Mouse (Mus musculus): ENCODE measurements around the gene Rbm18. TPM values are rescaled to one million over a fixed set of nuclear protein-coding genes. Genes with fewer than 3 reads are reported as not detected.

The Rbm18 gene
- polyA plus RNA-seq, 1 experiment = 1.7 TPM

DNA sequence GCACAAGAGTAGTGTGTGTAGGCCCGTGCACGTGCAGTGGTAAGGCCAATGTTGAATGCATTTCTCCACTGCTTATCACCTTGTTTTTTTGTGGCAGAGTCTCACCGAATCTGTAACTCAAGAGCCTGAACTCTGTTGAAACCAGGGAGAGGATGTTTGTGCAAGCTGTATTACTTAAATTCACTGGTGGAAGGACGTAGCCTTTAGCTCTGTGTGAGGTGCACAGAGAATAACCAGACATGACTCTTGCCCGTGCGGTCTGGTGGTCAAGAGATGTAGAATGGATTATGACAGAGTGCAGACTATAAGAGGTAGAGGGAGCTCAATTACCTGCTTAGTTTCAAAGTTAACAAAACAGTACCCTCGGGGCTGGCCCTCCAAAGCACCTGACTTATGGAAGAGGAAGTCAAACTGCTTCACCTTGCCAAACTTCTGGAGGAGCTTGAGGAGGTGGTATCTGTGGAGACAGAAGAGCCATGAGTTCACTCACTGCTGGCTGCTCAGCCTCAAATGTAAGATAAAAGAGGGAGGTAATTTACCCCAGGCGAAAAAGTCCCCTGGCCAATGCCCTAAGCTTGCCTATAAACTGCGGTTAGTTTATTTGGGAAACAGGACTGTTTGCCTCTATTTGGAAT is 9.7 kb downstream of the Rbm18 start:
- no peaks in the 10 kb centered on the region for H3K27me3 ChIP-seq (ENCODE audit: control insufficient read depth)

DNA sequence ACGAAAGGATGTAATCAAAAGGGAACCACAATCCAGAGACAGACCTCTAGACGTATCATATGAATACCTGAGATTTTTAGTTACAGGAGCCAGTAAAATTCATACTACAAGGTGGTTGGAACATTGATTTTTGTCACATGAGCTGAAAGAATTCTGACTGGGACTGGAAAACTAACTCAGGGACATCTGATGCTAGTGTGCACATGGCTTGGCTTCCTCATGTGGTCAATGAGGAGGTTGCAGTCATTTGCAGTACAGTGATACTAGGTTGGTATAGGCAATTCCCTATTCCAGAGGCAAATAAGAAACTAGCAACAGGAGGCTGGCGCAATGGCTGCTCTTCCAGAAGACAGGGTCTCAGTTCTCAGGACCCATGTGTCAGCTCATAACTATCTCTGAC is 23.9 kb downstream of the Rbm18 start:
- peaks cover 23% of the 10 kb centered on the region for H3K36me3 ChIP-seq (ENCODE audit: control insufficient read depth)
- peaks cover 44% of the 10 kb centered on the region for H3K27me3 ChIP-seq (ENCODE audit: control insufficient read depth)
- no peaks in the 10 kb centered on the region for H3K9me3 ChIP-seq (ENCODE audit: control insufficient read depth, low read length)
- H3K4me3 ChIP-seq (replicated peaks) = no peak overlapping the region
- H3K4me1 ChIP-seq (ENCODE audit: control insufficient read depth) = no peaks in the 10 kb centered on the region
- TF ChIP-seq GATA1 (IDR thresholded peaks at IDR 0.05; ENCODE audit: low read length) = no peak
- no peak for TF ChIP-seq TAL1 (IDR thresholded peaks at IDR 0.05; ENCODE audit: low read length)

More for the DNA sequence above, 9.7 kb downstream of the Rbm18 start:
- no peak for TF ChIP-seq GATA1 (IDR thresholded peaks at IDR 0.05; ENCODE audit: low read length)
- no peak for TF ChIP-seq TAL1 (IDR thresholded peaks at IDR 0.05; ENCODE audit: low read length)
- Histone ChIP-seq H3K4me3 (replicated peaks) (no peak overlapping the region), H3K9me3 (ENCODE audit: control insufficient read depth, low read length) (no peaks in the 10 kb centered on the region), H3K4me1 (ENCODE audit: control insufficient read depth) (no peaks in the 10 kb centered on the region), H3K36me3 (ENCODE audit: control insufficient read depth) (peaks cover 88% of the 10 kb centered on the region)

DNA sequence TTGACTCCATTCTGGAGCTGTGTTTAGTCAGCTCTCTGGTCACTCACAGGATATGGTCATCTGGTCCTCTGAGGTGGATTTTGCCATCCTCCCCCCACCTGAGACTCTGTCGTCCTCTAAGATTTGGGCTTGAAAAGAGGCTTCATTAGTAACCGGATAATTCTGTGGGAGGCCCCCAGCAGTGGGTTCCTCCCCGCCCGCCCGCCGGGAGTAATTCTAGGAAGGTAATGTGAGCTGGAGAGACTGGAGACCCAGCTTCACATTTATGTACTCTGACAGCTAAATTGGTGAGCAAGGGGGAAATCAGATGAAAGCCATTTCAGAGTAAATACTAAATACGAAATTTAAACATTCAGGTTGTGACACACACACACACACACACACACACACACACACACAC is 28.0 kb downstream of the Rbm18 start:
- no peaks in the 10 kb centered on the region for H3K4me1 ChIP-seq (ENCODE audit: control insufficient read depth)
- peaks cover 84% of the 10 kb centered on the region for H3K27me3 ChIP-seq (ENCODE audit: control insufficient read depth)
- TF ChIP-seq TAL1 (IDR thresholded peaks at IDR 0.05; ENCODE audit: low read length) = no peak
- TF ChIP-seq GATA1 (IDR thresholded peaks at IDR 0.05; ENCODE audit: low read length) = no peak
- H3K36me3 ChIP-seq (ENCODE audit: control insufficient read depth) = no peaks in the 10 kb centered on the region
- peaks cover 2% of the 10 kb centered on the region; the same call in 1 of the 2 replicates for H3K9me3 ChIP-seq (ENCODE audit: control insufficient read depth, low read length)
- H3K4me3 ChIP-seq (replicated peaks) = no peak overlapping the region

DNA sequence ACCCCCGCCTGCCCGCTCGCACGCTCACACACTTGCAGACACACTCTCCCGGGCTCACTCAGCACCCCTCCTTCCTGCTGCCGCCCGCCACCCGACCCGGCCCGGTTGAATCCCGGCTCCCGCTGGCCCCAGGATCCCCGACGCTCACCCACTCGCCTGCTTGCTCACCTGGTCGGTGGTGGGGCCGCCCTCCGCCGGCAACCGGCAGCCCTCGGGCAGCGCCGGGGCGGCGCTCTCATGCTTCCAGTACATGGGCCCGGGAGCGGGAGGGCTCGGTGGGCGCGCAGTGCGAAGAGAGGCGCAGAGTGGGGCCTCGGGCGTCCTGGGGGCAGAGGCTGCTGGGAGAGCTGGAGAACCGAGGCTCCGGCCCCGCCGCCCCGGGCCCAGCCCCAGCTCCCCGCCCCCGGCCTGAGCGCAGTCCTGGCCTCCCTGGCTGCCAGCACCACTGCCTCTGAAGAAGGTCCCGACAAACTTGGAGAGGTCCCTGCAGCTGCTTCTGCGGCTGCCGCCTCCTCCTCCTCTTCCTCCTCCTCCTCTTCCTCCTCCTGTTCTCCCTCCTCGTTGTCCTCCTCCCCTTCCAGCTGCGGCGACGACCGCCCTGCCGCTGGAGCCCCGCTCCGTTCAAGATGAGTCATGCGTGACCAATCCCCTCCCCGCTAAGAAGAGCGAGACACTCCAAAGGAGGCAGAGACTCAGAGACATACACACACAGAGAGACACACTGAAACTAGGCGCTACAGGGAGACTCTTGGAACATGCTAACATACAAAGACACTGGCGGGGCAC is 31.4 kb downstream of the Rbm18 start, which contains the start of gene Lhx6:
TSS of gene Lhx6 (minus strand) at position 453 of the 786 bp plus-strand sequence.
- TF ChIP-seq GATA1 (IDR thresholded peaks at IDR 0.05; ENCODE audit: low read length) (no peak), TAL1 (IDR thresholded peaks at IDR 0.05; ENCODE audit: low read length) (no peak)
- Histone ChIP-seq H3K9me3 (ENCODE audit: control insufficient read depth, low read length) (peaks cover 7% of the 10 kb centered on the region; the same call in 1 of the 2 replicates), H3K36me3 (ENCODE audit: control insufficient read depth) (no peaks in the 10 kb centered on the region), H3K4me3 (replicated peaks) (no peak within 1 kb of the TSS), H3K4me1 (ENCODE audit: control insufficient read depth) (no peaks in the 10 kb centered on the region), H3K27me3 (ENCODE audit: control insufficient read depth) (peaks cover 99% of the 10 kb centered on the region)

DNA sequence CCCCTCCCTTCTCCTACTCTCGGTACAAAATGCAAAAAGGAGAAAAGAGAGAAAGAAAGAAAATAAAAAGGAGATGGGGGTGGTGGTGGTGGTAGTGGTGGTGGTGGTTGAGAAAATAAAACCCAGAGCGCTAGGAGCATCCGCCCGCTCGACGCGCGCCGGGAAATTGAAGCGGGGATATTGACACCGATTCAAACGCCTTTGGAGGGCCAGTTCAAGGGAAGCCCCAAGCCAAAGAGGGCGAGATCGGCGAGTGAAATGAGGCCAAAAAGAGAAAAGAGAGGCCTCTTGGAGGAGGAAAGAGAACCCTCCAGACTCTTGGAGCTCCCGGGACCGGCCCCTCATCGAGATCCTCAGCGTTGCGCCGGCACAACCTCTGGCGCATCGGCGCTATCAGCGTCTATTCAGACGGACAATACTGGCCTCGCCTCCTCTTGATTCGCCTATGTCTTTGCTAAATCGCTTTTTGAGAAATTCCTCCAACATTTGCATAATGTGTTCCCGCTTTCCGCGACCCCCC is 32.1 kb downstream of the Rbm18 start:
- Histone ChIP-seq H3K36me3 (ENCODE audit: control insufficient read depth) (no peaks in the 10 kb centered on the region), H3K4me1 (ENCODE audit: control insufficient read depth) (no peaks in the 10 kb centered on the region), H3K4me3 (replicated peaks) (no peak overlapping the region), H3K9me3 (ENCODE audit: control insufficient read depth, low read length) (peaks cover 7% of the 10 kb centered on the region; the same call in 1 of the 2 replicates), H3K27me3 (ENCODE audit: control insufficient read depth) (peaks cover 100% of the 10 kb centered on the region)
- TF ChIP-seq TAL1 (IDR thresholded peaks at IDR 0.05; ENCODE audit: low read length) (no peak), GATA1 (IDR thresholded peaks at IDR 0.05; ENCODE audit: low read length) (no peak)

DNA sequence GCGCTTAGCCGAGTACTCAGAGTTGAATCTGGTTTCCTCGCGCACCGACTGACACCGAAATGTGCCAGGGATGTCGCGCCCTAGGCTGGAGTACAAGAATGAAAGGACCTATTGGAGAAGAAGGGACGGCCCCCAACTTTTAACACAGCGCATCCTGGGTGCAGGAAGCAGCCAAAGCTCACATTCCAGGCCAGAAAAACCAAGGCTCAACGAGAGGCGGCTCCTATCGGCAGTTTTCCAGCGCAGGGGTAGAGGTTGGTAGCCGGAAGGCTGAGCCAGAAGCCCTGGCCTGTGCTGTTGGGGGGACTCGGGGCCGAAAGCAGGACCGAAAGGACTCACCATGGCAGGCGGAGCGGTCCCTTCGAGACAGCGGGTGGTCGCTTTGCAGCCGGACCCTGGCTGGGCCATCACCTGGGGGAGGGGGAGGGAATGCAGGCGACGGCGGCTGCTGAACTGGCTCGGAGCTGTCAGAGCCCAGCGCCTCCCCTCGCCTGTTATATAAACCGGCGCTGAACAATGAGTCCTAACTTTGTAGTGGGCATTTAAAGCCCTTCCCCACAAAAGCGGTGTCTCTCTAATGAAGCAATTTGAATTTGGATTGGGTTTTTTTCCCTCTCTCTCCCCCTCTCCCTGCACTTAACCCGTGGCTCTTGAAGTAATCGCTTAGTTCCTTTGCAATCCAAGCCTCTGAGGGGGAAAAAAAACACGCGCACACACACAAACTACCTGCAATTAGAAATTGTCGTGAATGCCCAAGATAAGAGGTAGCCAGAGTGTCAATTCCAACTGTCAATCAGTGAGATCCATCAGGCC is 32.8 kb downstream of the Rbm18 start:
- peaks cover 100% of the 10 kb centered on the region for H3K27me3 ChIP-seq (ENCODE audit: control insufficient read depth)
- no peak for TF ChIP-seq GATA1 (IDR thresholded peaks at IDR 0.05; ENCODE audit: low read length)
- TF ChIP-seq TAL1 (IDR thresholded peaks at IDR 0.05; ENCODE audit: low read length) = no peak
- H3K36me3 ChIP-seq (ENCODE audit: control insufficient read depth) = no peaks in the 10 kb centered on the region
- no peaks in the 10 kb centered on the region for H3K4me1 ChIP-seq (ENCODE audit: control insufficient read depth)
- peaks cover 7% of the 10 kb centered on the region; the same call in 1 of the 2 replicates for H3K9me3 ChIP-seq (ENCODE audit: control insufficient read depth, low read length)
- H3K4me3 ChIP-seq (replicated peaks) = no peak overlapping the region

DNA sequence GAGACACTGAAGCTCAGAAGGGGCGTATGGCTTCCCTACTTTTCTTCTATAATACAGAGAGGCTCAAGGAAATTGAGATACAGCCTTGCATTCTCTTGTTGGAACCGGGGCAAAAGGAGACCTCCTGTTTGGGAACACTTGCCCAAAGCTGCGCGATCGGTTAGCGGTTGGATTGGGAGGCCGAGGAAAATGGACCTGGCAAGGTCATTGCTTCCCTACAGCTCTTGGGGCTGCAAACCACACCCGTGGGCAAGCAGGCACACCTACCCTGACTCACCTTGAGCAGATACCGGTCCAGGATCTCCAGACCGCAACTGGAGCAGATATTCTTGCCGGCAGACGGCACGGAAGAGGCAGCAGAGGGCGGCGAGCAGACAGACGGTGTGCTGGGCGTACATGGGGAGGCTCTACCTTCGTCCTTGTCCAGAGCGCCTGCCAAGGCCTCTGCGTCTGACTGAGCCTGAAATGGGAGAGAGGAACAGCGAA is 33.5 kb downstream of the Rbm18 start:
- TF ChIP-seq GATA1 (IDR thresholded peaks at IDR 0.05; ENCODE audit: low read length) = no peak
- no peak for TF ChIP-seq TAL1 (IDR thresholded peaks at IDR 0.05; ENCODE audit: low read length)
- no peaks in the 10 kb centered on the region for H3K36me3 ChIP-seq (ENCODE audit: control insufficient read depth)
- H3K4me3 ChIP-seq (replicated peaks) = no peak overlapping the region
- peaks cover 7% of the 10 kb centered on the region; the same call in 1 of the 2 replicates for H3K9me3 ChIP-seq (ENCODE audit: control insufficient read depth, low read length)
- H3K27me3 ChIP-seq (ENCODE audit: control insufficient read depth) = peaks cover 100% of the 10 kb centered on the region
- no peaks in the 10 kb centered on the region for H3K4me1 ChIP-seq (ENCODE audit: control insufficient read depth)

DNA sequence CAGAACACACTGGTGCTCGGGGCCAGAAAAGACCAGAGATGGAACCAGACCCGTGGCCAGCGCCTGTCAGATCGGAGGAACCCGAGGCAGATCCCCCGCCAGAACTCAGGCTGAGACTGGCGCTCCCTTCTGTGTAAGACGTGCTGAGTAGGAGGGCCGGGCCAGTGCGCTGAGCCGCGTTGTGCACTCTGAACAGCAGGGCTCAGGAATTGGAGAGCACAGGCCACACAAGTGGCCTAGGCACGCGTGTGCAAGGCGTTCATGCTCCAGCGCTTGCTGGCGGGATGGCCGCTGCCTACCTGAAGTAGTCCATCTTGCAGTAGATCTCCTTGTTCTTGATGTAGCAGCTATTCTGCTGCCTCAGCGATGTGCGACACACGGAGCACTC is 34.0 kb downstream of the Rbm18 start:
- TF ChIP-seq GATA1 (IDR thresholded peaks at IDR 0.05; ENCODE audit: low read length) (no peak), TAL1 (IDR thresholded peaks at IDR 0.05; ENCODE audit: low read length) (no peak)
- Histone ChIP-seq H3K36me3 (ENCODE audit: control insufficient read depth) (no peaks in the 10 kb centered on the region), H3K9me3 (ENCODE audit: control insufficient read depth, low read length) (peaks cover 7% of the 10 kb centered on the region; the same call in 1 of the 2 replicates), H3K4me1 (ENCODE audit: control insufficient read depth) (no peaks in the 10 kb centered on the region), H3K4me3 (replicated peaks) (no peak overlapping the region), H3K27me3 (ENCODE audit: control insufficient read depth) (peaks cover 100% of the 10 kb centered on the region)
